Mouse (Mus musculus) mouse embryonic stem cell (cell line): ENCODE results near the gene Krt90.

Experiments used
- in situ Hi-C, 2 experiments: fragments of 300-500 bp; cut with MboI; formaldehyde crosslinking; loops; 1 replicate in 1 of 2; 3 replicates in 1 of 2; pipeline ENCODE4 v1.14.3; 2019 to 2020; ENCODE audit warnings: low sequenced_read_pairs in 2 of 2, low pct_unique_long_range_greater_than_20kb in 1 of 2, mixed read lengths in 1 of 2; ENCODE audit not compliant: unreplicated experiment in 1 of 2

Krt90 gene

DNA sequence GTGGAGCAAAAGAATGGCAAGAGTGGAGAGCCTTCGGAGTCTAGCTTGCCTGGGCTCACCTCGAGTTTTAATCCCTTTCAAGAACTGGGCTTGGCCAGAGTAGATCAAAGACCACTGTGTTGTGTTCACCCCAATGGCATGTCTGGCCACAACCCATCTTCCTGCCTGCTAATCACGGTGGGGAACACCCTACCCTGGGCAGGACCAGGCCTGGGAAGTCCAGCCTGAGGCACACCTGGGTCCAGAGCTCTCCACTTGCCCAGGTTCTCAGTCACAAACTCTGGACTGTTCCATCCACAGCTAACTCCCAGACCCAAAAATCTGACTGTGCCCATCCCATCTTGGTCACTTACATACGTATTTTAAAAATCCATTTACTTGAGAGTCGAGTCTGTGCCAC, at the start of gene Krt90:
Gene Krt90, minus strand, starts transcription at position 101 of the 400 bp plus-strand sequence.
- in situ Hi-C loops = no loop called here

DNA sequence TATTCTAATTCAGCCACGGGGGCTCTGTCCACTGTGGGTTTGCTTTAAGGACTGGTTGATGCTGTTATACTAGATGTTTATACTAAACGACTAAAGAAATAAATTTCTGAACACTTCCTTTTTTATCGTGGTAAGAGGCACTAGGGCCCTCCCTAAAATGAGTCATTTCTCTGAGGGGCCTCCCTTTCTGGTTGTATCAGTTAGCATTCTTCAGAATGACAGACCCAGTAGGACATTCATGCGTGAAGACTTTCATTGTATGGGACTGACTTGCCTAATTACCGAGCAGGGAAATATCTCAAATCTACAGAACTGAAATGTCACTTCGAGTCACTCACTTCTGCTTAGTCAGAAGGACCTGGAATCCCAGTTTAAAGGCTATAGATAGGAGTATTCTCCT, 36.4 kb upstream of the Krt90 start:
- in situ Hi-C loops = no loop called here

DNA sequence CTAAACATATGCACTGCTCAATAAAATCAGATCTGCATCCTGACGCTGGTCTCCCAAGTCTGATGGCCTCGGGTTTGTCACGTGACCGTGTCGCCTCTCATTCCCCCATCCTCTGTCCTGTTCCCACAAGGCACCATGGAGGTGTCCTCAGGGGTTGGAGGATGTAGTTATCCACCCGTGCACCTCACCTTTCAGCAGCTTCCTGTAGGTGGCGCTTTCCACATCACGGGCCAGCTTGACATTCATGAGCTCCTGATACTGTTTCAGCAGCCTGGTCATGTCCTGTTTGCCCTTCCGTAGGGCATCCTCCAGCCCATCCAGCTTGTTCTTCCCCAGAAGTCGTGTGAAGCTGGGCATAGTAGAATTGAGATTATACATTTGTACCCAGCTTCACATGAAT, 25.5 kb upstream of the Krt90 start:
- in situ Hi-C loops = no loop called here

DNA sequence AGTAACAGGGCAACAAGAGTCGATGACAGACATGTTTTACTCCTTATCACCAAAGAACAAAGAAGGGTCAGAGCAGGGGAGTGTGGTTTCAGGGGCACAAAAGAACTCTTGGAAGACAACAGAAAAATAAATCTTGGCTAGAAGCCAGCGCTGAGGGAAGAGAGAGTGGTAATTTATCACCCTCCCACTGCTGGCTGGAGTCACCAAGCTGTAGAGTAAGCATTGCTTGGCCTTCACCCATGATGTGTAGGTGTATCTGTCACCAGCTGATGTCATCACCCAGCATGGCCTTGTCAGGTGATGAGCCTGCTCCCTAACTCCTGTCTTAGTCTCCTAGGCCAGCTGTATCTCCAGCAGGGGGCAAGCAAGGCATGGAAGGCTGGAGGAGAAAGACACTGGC, 21.7 kb upstream of the Krt90 start:
- in situ Hi-C loops = no loop called here

DNA sequence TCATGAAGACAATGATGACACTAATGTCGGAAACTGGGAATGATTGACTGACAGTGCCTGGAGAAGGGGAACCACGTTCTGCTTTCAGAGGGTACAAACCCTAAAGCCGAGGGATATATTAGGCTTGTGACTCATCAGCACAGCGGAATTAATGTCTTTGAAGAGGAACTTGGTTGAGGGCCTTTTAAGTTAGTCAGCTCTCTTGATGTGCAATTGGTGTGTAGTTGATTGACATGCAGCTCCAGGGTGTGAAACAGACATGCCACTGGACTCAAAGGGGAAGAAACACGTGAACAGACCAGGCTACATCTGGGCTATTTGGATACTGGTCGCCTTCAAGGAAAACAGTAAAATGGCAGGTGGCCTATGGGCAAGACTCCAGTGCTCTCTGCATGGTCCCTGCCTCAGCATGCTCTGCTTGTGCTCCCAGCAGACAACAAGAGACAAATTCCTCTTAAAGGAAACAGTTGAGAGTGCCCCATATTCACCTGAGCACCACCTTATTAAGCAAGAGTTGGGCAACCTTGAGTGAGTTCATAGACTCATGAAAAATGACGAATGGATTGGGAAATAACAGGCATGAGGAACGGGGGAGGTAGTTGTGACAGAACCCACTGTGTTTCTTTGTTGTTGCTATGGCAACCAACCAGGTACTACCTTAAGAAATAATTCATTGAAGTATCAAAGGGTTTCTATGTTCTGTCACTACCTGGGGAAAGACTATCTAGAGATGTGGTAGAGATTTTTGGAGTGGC, 20.6 kb upstream of the Krt90 start:
- in situ Hi-C loops = no loop called here

DNA sequence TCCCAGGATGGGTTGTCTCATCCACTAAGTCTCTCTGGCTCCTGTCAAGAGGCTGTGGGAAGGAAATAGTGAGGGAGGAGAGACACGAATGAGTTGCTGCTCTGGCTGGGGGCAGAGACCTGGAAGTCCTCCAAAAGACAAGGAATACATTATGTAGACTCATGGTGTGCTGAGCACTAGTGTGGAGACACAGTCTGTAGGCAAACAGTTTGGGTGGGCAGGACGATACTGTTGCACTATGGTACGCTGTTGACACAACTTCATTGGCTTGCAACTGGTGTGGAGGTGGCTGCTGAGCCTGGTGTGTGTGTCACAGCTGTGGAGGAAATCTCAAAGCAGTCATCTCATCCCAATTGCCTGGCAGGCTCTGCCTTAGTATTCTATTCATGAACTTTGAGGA, 19.0 kb upstream of the Krt90 start:
- in situ Hi-C loops = no loop called here

DNA sequence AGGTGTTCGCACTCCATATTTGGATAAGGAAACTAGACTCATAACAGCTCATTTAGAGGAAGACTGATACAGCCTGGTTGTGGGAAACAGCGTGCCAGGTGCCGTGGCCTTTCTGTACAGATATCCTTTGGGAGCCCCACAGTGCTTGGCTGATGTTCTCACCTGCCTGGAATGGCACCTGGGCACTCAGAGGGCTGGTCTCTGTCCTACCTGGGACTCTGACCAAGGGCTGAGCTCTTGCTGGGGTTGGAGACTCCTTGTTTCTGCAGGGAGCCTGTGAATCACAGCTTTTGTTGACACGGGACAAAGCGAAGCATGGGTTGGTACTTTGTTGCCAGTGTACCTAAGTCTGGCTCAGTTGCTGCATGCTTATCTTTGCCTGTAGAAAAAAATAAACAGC, 12.8 kb upstream of the Krt90 start:
- in situ Hi-C loops = no loop called here

DNA sequence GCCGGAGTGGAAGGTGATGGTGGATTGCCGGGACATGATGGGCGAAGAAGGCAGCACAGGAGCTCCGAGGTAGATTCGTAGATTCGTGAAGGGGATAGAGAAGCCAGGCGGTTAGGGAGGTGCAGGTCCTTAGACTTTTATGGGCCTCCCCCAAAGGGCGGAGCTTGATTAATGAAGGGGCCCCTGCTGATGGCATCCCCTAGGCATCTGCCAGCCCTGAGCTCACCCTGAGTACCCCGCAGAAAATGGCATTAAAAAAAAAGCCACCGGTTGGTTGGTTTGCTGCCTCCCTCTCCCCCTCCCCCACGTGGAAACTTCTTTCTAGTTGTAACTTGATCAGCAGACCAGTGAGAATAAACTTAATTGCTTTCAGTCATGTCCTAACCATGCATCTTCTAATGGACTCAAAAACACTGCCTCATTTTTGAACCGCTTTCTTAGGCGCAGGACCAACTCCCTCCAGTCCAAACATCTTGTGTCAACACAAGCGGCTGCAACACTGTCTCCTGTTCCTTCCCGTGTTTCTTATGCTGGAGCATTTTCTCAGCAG, 11.1 kb upstream of the Krt90 start, which contains the start of gene Krt75:
Gene Krt75, minus strand, starts transcription at position 109 of the 550 bp plus-strand sequence.
- in situ Hi-C loops = no loop called here

DNA sequence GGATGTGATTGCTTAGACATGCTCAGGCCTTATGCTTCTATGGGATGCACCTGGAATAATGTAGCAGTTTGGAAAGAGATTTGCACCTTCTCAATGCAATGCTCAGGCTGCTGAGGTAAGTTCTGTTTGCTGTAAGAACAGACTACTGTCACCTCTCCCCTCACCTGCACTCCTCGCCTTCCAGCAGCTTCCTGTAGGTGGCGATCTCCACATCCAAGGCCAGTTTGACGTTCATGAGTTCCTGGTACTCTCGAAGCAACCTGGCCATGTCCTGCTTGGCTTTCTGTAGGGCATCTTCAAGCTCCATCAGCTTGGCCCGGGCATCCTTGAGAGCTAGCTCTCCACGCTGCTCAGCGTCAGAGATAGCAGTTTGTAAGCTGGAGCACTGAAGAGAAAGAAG, 5.0 kb upstream of the Krt90 start:
- in situ Hi-C loops = no loop called here

DNA sequence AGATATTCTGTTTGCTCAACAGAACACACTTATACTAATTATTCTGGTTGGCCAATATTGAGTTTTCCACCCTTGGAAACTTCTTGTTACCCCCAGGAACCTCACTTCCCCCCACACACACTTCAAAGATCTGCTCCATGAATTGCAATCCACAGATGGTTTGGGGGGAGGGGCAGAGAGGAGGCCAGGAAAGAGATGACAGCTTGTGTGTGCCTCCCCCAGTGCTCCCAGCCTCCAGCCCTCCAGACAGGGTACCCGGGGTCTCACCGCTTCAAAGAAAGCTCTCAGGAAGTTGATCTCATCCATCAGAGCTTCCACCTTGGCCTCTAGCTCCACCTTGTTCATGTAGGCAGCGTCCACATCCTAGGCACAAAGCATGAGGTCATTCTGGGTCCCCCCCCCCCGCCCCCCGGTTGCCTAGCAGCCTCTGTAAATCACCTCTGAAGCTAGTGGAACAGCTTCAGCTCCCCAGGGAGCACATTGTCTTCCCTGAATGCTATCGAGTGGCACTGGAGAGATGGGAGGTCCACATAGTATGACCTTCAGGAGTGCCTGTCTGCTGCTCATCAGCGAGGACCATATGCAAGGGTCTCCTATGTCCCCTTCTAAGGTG, 4.6 kb downstream of the Krt90 start:
- in situ Hi-C loops = no loop called here

DNA sequence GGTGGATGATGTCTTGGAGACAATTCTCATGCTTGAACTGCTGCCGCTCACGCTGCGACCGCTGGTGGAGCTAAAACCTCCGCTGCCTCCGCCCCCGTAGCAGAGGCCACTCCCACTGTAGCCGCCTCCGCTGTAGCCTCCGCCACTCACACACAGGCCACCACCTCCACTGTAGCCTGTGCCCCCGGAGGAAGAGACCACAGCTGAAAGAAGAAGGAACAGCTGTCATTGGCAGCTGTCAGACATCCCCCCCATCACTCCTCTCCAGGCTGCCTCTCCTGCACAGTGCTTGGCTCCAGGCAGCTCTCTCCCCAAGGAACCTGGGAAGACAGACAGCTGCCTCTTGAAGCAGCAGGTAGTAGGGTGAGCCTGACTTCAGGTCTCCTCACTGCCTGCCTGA, 9.6 kb downstream of the Krt90 start:
- in situ Hi-C loops = no loop called here

DNA sequence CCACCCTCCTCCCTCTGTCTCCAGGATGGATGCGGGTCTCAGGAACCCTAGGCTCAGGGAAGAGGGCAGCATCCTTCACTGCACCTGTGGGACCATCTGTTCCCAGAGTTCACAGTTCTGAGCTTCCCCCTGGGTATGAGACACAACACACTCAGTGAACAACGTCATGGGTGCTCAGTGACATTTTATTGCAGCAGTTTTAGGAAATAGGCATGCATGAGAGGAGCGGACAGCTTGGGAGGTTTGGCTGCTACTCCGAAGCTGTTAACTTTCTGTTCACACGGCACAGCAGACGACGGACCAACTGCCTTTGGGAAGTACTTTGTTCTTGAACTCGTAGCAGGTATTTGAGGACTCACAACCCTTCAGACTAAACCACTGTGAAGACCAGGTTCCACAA, 10.6 kb downstream of the Krt90 start:
- in situ Hi-C loops = no loop called here

DNA sequence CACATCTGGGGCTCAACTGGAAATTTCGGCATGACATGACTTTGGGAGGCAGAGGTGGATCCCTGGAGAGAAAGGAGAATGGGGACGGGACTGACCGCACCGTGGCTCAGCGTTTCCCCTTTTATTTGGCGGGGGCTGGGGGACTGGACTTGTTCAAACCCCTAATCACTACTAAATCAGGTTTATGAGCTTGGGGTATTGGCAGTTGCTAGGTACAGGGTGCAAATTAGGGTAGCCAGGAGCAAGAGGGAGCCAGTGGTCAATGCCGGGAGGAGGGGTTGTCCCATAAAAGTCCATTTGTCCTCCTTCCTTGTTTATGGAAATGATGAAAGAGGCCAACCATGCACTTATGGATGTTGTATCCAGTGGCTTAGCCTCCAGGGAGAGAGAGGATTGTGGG, 12.2 kb downstream of the Krt90 start, which contains the start of gene Krt82:
Gene Krt82, minus strand, starts transcription at position 101 of the 400 bp plus-strand sequence.
- in situ Hi-C loops = no loop called here

DNA sequence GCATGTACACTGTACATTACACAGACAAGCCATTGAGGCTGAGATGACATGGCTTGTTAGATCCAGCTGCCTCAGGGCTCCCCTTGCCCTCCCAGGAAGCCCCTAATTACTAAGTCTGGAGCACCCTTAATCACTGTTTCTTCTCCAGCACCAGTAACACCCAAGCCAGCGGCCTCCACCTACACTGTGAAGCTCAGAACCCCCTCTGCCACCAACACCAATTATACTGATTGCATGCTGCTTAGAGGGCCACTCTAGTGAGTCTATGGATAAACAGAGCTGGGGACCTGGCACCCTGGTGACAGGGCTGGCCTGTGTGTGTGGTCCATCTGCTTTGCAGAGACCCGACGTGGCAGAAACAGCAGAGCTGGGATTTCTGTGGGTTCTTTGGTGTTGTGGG, 18.3 kb downstream of the Krt90 start:
- in situ Hi-C loops = no loop called here

DNA sequence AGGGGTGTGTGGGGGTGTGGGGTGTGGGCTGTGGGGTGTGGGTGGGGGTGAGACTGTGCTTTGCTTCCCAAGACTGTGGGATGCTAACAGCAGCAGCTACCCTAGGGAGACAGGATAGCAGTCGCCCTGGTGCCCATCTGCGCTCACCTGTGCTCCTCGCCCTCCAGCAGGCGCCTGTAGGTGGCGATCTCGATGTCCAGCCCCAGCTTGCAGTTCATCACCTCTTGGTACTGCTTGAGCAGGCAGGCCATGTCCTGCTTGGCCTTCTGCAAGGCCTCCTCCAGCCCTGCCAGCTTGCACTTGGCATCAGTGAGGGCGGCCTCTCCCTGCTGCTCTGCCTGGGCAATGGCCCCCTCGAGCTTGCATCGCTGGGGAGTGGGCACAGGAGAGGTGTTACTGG, 20.2 kb downstream of the Krt90 start:
- in situ Hi-C loops = no loop called here

DNA sequence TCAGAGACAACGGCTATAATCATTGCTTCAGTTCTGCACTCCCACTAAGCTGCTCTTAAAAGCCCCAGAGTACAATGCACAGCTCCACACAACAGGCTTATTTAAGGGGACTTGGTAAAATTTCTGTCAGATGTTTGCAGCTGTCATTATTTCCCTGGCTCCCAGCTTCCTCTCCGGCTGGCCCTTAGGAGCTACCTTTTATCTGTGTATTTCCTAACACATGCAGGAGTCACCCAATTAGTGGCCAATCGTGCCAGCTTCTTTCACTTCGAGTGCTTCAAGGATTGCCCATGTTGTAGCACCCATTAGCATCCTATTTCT, 24.2 kb downstream of the Krt90 start:
- in situ Hi-C loops = no loop called here

DNA sequence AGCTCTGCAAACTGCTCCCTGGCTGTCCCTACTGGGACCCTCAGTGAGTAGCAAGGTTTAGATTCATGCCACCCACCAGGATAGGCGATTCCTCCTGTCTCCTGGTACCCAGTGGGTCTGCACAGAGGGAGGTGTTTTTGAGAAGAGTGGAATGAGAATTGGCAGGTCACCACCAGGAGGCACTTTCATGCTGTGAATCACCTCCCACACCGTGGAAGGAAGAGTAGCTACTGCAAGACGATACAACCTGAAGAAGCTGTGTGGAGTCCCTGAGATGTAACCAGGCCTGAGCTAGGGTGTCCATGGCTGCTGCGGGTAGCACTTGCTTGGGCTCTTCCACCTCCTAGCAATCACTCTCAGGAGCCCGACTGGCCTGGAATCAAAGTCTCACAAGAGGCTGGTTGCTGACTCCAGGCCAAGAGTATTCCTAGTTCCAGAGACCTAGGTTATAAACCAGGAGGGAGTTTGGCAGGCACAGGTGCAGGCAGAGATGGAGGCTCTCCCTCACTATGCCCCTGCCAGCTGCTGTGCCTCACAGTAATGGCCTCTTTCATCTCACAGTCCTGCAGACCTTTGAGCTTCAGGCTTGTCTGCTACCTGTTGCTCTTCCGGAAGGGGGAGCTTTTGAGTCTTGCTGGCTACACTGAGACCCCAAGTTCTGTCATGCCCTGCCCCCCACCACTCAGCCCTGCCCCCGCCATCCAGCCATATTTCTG, 24.7 kb downstream of the Krt90 start:
- in situ Hi-C loops = no loop called here

DNA sequence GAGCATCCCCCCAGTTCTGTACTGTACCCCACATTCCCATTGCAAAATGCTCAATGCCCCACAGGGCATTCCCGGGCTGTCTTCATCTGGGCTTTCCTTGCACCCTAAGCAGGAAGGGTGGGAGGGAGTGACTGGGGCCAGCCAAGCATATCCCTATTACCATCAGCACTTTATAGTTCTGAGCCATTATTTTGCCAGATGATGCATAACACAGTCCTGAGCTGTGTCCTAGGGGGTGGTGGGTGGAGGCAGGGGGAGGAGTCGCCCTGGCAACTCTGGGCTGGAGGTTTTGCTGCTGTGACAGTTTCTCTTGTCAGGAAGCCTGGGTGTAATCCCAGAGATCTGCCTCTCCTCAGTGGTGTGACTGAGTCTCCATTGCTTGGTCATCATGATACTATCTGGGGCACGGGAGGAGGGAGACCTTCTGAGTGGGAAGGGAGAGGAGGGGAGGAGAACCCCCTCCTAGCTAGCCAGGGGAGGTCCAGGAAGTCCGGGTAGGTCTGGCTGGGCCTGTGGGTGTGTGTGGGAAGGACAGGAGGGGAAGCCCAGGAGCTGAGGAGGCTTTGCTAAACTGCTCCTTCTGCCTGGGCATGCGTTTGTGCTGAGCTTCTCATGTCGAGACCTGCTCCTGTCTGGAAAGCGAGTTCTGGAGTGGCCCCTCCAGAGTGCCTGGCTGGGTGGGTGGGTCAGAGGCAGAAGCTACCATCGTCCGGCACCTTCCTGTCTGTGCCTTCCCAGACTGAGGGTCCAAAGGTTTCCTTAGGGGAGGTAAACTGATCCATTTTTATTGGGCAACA, 26.5 kb downstream of the Krt90 start:
- in situ Hi-C loops = no loop called here

DNA sequence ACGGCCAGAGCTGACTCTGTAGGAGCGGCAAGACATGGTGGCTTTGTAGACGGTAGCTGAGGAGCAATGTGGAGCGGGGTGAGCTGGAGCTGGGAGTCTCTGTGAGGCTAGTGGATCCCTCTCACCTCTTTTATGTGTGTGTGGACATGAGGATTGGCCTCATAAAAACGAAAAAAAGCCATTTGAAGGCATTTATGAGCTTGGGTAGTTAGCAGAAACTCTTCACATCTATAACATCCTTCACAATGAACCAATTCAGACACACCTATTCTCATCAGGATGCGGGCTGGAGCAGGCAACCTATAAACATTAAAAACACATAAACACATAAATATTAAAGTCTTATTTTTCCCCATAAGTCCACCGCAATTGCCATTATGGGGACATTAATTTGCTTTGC, 30.0 kb downstream of the Krt90 start, which contains the start of gene Krt84:
Gene Krt84, minus strand, starts transcription at position 101 of the 400 bp plus-strand sequence.
- in situ Hi-C loops = no loop called here
